Mouse (Mus musculus) cerebellum, adult 18-20 months (tissue): Measurements from ENCODE around the gene Dctd.
"Not testable (repeated sequence)": the region's sequence is repeated elsewhere in the genome, so short reads cannot be mapped to it uniquely, and the experiment has no call there.

Experiments
- DNase-seq, 2 experiments: peaks; one replicate each; pipeline ENCODE4 v3.0.0; 2021

The Dctd gene

GRCm38 (mm10) chr8:48146449-48146848 is 47.6 kb downstream of the Dctd start:
- DNase-seq = no peak

DNA sequence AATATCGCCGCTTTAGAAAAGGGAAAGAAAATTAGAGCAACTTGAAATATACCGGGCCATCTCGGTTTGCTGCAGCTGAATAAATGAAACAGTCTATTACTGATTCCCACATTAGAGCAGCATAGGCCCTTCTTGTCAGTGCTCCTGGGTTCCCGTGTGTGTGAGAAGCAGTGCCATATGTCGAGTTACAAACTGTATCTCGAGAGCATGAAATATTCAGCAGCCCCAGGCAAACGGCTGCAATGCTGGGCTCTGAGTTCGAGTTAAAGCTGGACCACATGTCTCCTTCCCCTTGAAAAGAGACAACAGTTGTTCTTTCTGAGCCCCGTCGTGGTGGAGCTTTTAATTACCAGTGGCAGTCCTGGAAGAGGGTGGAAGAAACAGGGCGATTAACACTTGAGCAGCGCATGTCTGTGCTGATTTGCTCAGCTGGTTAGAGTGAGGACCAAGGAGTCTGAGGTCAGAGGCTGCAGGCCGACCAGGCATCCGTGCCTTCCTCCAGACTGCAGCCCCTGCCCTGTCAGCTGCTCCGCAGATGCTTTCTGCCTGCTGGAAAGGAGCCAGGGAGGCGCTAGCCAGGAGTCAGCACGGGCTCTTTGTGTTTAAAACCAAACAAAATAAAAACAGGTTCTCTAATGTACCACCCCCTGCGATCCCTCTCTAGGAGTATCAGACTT is 53.3 kb downstream of the Dctd start:
- peak; percentile 16 to 19 for DNase-seq

DNA sequence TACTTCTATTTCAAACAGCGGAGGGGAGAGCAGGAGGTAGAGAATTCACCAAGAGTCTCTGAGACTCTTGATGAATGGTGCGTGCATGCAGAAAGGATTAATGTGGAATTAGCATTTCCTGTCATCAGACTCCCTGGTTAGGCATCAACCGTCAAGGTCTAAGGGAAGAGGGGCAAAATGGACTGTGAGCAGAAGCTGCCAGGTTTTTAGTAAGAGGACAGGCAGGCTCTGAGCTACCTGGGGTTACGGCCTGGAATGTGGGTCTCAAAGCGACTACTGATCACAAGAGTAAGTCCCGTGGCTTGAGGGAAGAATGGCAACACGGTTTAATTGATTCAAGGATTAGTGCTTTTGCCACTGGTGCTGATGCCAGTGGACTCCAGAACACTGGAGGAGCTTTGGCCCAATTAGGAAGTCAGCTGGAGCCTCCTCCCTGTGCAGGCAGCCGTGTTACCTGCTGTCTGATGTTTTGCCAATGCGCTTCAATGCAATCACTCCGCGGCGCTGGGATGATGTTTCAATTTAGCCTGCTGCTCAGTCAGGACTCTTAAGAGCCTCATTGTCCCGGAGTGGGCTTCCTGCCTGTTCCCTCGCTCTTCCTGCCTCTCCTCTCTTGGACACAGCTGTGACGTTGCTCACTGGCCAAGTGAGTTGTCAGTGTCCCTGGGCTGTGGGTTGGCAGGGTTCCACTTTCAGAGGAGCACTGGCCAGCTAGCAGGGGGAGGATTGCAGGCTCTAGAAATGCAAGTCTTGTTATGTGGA is 54.6 kb downstream of the Dctd start:
- DNase-seq = peak; percentile 23 to 26

DNA sequence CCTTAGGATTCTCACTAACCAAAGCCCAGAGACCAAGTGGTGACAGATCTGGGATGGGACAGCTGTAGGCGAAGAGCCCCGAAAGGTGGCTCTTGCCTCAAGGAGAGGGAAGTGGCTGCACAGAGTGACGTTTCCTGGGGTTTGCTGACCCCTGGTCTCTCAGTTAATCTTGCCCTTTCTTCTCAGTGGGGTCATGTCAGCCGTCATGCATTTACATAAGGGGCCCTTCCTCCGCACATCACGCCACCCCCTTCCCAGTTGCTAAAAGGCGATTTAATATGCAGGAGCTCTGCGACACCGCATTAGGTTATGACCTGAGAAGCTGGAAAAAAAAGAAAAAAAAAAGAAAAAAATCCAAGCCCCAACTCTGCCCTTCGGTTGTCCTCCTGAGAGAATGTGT is 58.8 kb downstream of the Dctd start:
- DNase-seq = no peak

DNA sequence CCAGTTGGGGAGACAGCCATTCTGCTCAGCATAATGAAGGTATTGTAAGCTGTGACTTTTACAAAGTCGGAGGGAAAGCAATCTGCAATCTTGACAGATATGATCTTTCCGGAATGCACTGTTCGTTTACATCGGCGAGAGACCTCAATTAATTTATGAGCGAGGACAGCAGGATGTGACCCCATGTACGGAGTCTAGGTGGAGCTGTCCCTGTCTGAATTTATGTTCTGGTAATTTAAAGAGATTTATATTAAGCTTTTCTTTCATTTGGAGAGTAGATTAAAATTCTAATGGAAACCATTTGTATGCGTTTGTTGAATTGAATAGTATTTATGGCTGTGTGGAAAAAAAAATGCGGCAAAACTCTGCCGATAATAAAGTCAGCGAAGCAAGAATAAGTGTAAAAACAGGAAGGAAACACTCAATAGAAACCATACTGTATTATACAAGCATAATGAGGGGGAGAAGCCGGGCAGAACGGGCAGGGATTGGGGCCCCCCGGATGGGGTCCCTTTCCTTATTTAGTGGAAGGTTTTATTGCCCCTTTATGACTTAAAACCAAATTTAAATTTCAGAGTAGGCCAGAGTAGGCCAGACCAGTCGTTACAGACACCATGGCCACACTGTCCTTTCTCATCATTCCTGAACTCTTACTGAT is 59.8 kb downstream of the Dctd start:
- DNase-seq = no peak

- no peak for DNase-seq
Measured at GRCm38 (mm10) chr8:48177406-48177805, 78.5 kb downstream of the Dctd start.

- DNase-seq = no peak
Measured at GRCm38 (mm10) chr8:48177876-48178275, 79.0 kb downstream of the Dctd start.

GRCm38 (mm10) chr8:48178993-48179392 is 80.1 kb downstream of the Dctd start:
- DNase-seq = no peak

DNA sequence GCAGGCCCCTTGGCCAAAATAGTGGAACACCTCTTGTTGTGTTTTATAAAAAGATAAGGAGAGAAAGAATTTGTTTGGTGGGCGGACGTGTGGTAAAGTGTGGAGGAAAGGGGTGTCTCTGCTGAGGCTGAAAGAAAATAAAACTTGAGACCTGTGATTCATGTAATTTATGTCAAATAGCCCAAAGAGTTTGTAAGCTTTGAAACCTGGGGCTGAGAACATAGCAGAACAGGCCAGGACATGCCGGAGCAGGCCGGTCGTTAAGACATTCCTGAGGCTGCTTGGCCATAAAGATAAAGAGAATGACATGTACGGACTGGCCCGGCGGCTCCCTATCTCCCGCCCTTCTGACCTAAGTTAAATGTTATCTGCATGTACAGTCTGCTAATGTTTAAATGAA is 81.3 kb downstream of the Dctd start:
- not testable (repeated sequence) for DNase-seq

- DNase-seq = no peak
Measured at GRCm38 (mm10) chr8:48181000-48181399, 82.1 kb downstream of the Dctd start.

DNA sequence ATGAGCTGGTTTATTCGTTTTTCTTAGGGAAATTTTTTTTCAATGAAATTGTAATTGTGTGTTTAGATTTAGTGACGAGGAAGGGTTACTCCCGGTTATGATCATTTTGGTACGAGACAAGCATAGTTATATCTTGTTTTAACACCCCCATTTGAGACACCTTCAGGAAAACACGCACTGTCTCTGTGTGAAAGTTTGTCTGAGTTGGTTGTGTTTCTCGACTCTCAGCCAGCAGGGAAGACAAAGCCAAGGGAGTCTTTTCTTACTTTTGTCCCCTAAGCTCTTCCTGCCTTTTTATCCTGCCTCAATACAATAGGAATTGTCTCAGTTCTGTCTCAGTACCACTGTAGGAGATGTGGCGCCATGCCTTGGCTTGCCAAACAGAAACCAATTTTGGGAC is 84.9 kb downstream of the Dctd start:
- DNase-seq = no peak

- DNase-seq = no peak
Measured at GRCm38 (mm10) chr8:48188586-48188985, 89.7 kb downstream of the Dctd start.

- DNase-seq = no peak
Measured at GRCm38 (mm10) chr8:48195971-48196370, 97.1 kb downstream of the Dctd start.

- DNase-seq = no peak
Measured at GRCm38 (mm10) chr8:48199171-48199570, 100.3 kb downstream of the Dctd start.

GRCm38 (mm10) chr8:48202632-48203031 is 103.7 kb downstream of the Dctd start:
- DNase-seq = no peak
